Mouse (Mus musculus): Measurements from ENCODE around the gene Map1s. TPM values are rescaled to one million over a fixed set of nuclear protein-coding genes. Genes with fewer than 3 reads are reported as not detected.

The Map1s gene
- total RNA-seq, 1 experiment = 60.8 TPM

DNA sequence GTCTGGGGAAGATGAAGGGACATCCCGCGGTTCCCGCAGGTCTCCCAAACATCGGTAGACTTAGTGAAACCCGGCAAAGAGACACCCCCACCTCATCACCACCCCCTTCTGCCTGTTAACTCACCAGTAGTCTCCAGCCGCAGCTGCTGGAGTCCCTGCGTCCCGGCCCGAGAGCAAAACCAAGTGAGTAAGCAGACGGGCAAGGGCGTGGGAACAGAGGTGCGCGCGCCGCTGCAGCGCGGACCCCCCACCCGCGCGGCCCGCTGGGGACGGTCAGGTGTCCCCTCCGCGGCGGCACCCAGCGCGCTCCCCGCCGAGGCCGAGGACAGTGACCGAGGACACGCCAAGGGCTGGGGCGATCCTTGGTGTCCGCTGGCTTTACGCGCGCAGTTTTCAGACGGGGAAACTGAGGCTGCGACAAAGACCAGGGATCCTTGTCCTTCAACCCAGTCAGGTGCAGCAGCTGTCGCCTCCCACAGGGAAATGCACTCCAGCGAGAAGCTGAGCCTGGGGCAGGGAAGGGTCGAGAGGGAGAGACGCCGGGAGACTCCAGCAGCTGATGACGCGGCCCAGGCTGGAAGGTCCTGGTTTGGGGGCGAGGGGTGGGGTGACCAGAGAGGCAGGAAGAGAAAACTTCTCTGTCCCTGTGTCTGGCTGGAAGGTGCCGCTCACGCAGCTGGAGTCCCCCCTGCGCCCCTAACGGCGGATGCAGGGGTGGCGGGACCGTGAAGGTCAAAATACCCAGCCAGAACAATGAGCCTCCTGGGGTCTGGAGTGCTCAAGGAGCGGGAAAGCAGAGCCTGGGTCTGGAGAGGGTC lies 42.7 kb upstream of the Map1s start, which contains the start of gene Kcnn1:
TSS of gene Kcnn1 (minus strand) at position 435 of the 818 bp plus-strand sequence.
- H3K27ac ChIP-seq (ENCODE audit: insufficient read depth, low read depth, low read length, poor library complexity, severe bottlenecking) = no peak within 1 kb of the TSS
- DNase-seq (ENCODE audit: low read depth, low spot score) = no peak
- peak within 1 kb of the TSS; percentile 60 to 66 for H3K4me3 ChIP-seq (ENCODE audit: insufficient read depth in 1 of 2, low read depth in 1 of 2, low read length in 2 of 2, poor library complexity in 1 of 2, severe bottlenecking in 1 of 2)
- no peaks in the 10 kb centered on the region for H3K9me3 ChIP-seq (ENCODE audit: control insufficient read depth, insufficient read depth, low read depth, low read length)
- in situ Hi-C loops (cut with MboI; ENCODE audit: low sequenced_read_pairs in 2 of 2, unreplicated experiment in 2 of 2) = no loop called here
- H3K36me3 ChIP-seq (ENCODE audit: control insufficient read depth, insufficient read depth, low read length, poor library complexity, severe bottlenecking) = peaks cover 5% of the 10 kb centered on the region; the same call in 1 of the 2 replicates
- H3K9ac ChIP-seq (ENCODE audit: insufficient read depth, low read depth, low read length, poor library complexity, severe bottlenecking) = peak within 1 kb of the TSS; percentile 12; the same call in 1 of the 2 replicates
- TF ChIP-seq CHD2 (IDR thresholded peaks at IDR 0.05; ENCODE audit: low read depth, low read length) (no peak), MAFK (IDR thresholded peaks at IDR 0.05; ENCODE audit: insufficient read depth, low read depth, low read length) (no peak), HCFC1 (IDR thresholded peaks at IDR 0.05; ENCODE audit: borderline replicate concordance, insufficient read depth, low read length) (no peak), ZC3H11A (IDR thresholded peaks at IDR 0.05; ENCODE audit: borderline replicate concordance, low read depth, low read length) (no peak), ZNF384 (IDR thresholded peaks at IDR 0.05; ENCODE audit: low read depth, low read length) (no peak)
- H3K4me1 ChIP-seq (ENCODE audit: control insufficient read depth in 2 of 2, insufficient read depth in 2 of 2, low read length in 2 of 2, poor library complexity in 1 of 2) = peaks cover 2 to 28% of the 10 kb centered on the region in 2 experiments

DNA sequence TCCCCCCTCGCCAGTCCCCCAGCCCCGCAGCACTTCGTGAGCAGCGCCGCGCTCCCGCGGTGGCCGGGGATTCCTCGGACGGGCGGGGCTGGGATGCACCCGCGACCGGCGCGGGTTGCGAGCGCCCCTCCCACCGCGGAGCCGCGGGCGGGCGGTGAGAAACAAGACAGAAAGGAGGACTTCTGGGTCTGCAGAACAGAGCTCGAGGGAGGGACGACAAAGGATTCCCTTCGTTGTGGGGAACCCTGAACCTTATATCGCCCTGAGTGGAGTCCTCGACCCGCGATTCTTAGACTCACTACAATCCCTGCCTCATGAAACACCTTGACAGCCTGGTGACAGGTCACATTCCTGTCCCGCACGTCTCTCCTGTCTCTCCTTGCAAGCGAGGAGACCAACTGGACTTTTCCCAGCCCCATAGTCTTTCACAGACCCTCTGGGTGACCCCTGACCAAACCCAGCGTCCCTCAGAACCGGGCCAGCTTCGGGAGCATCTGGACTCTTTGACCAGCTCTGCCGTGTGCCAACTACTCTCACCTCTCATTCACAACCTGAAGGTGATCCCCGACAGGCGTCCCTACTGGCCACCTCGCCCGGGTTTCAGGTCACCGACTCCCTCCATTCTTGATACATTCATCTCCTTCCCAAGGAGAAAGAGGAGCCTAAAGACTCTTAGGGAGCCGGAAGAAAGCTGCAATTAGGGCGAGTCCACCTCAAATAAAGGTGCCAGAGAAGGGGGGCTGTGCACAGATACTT lies 41.6 kb upstream of the Map1s start:
- no peak for DNase-seq (ENCODE audit: low read depth, low spot score)

GRCm38 (mm10) chr8:70864712-70865221 lies 41.0 kb upstream of the Map1s start:
- H3K9me3 ChIP-seq (ENCODE audit: control insufficient read depth, insufficient read depth, low read depth, low read length) = no peaks in the 10 kb centered on the region
- H3K4me1 ChIP-seq (ENCODE audit: control insufficient read depth in 2 of 2, insufficient read depth in 2 of 2, low read length in 2 of 2, poor library complexity in 1 of 2) = peaks cover 2 to 35% of the 10 kb centered on the region in 2 experiments
- TF ChIP-seq ZNF384 (IDR thresholded peaks at IDR 0.05; ENCODE audit: low read depth, low read length) (no peak), ZC3H11A (IDR thresholded peaks at IDR 0.05; ENCODE audit: borderline replicate concordance, low read depth, low read length) (no peak), MAFK (IDR thresholded peaks at IDR 0.05; ENCODE audit: insufficient read depth, low read depth, low read length) (no peak), HCFC1 (IDR thresholded peaks at IDR 0.05; ENCODE audit: borderline replicate concordance, insufficient read depth, low read length) (no peak), CHD2 (IDR thresholded peaks at IDR 0.05; ENCODE audit: low read depth, low read length) (no peak)
- in situ Hi-C loops (cut with MboI; ENCODE audit: low sequenced_read_pairs in 2 of 2, unreplicated experiment in 2 of 2) = no loop called here
- peak overlapping the region; percentile 55 to 71 for H3K4me3 ChIP-seq (ENCODE audit: insufficient read depth in 1 of 2, low read depth in 1 of 2, low read length in 2 of 2, poor library complexity in 1 of 2, severe bottlenecking in 1 of 2)
- no peak for DNase-seq (ENCODE audit: low read depth, low spot score)
- H3K9ac ChIP-seq (ENCODE audit: insufficient read depth, low read depth, low read length, poor library complexity, severe bottlenecking) = peak overlapping the region; percentile 2
- H3K27ac ChIP-seq (ENCODE audit: insufficient read depth, low read depth, low read length, poor library complexity, severe bottlenecking) = no peak overlapping the region
- peaks cover 7% of the 10 kb centered on the region; the same call in 1 of the 2 replicates for H3K36me3 ChIP-seq (ENCODE audit: control insufficient read depth, insufficient read depth, low read length, poor library complexity, severe bottlenecking)

More for the DNA sequence above, 41.6 kb upstream of the Map1s start:
- H3K9me3 ChIP-seq (ENCODE audit: control insufficient read depth, insufficient read depth, low read depth, low read length) = no peaks in the 10 kb centered on the region
- TF ChIP-seq HCFC1 (IDR thresholded peaks at IDR 0.05; ENCODE audit: borderline replicate concordance, insufficient read depth, low read length) = no peak
- TF ChIP-seq ZC3H11A (IDR thresholded peaks at IDR 0.05; ENCODE audit: borderline replicate concordance, low read depth, low read length) = no peak
- TF ChIP-seq MAFK (IDR thresholded peaks at IDR 0.05; ENCODE audit: insufficient read depth, low read depth, low read length) = no peak
- TF ChIP-seq CHD2 (IDR thresholded peaks at IDR 0.05; ENCODE audit: low read depth, low read length) = no peak
- no peak for TF ChIP-seq ZNF384 (IDR thresholded peaks at IDR 0.05; ENCODE audit: low read depth, low read length)
- H3K4me1 ChIP-seq (ENCODE audit: control insufficient read depth in 2 of 2, insufficient read depth in 2 of 2, low read length in 2 of 2, poor library complexity in 1 of 2) = peaks cover 2 to 31% of the 10 kb centered on the region in 2 experiments
- 0 out of 2 replicates have a peak overlapping the region, but pooled peaks have one; percentile 5 for H3K9ac ChIP-seq (ENCODE audit: insufficient read depth, low read depth, low read length, poor library complexity, severe bottlenecking)
- no peak overlapping the region for H3K27ac ChIP-seq (ENCODE audit: insufficient read depth, low read depth, low read length, poor library complexity, severe bottlenecking)
- H3K36me3 ChIP-seq (ENCODE audit: control insufficient read depth, insufficient read depth, low read length, poor library complexity, severe bottlenecking) = peaks cover 7% of the 10 kb centered on the region; the same call in 1 of the 2 replicates
- H3K4me3 ChIP-seq (ENCODE audit: insufficient read depth in 1 of 2, low read depth in 1 of 2, low read length in 2 of 2, poor library complexity in 1 of 2, severe bottlenecking in 1 of 2) = peak overlapping the region; percentile 11 to 66; a peak in 3 of 4 replicates
- in situ Hi-C loops (cut with MboI; ENCODE audit: low sequenced_read_pairs in 2 of 2, unreplicated experiment in 2 of 2) = no loop called here

DNA sequence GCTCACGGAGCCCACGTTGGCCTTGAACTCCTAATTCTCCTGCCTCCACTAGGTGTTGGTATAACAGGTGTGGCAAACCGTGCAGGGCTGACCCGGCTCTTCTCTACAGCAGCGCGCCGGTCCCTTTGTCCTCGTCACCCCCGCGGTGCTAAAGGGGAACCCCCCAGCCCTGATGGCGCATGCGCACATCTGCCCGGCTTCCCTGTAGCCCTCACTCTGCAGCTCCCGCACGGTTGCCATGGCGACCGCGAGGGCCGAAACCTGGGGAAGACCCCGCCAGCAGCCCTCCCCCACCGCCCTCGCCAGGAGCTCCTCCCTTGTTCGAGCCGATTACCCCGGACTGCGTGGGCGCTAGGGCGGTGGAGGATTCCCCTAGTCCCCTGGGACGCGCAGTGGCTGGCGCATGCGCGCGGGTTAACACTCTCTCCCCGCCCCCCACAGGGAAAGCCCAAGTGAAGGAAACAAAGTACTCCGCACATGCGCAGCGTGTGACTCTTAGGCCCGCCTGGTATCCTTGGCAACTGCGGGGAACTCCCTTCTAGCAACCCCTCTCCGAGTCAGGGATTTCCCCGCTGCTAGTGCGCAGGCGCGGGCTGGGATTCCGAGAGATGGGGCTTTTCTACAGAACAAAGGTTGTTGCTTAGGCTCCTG lies 40.3 kb upstream of the Map1s start:
- Histone ChIP-seq H3K9me3 (ENCODE audit: control insufficient read depth, insufficient read depth, low read depth, low read length) (no peaks in the 10 kb centered on the region), H3K36me3 (ENCODE audit: control insufficient read depth, insufficient read depth, low read length, poor library complexity, severe bottlenecking) (peaks cover 7% of the 10 kb centered on the region; the same call in 1 of the 2 replicates), H3K4me3 (ENCODE audit: insufficient read depth in 1 of 2, low read depth in 1 of 2, low read length in 2 of 2, poor library complexity in 1 of 2, severe bottlenecking in 1 of 2) (peak overlapping the region; percentile 55 to 71), H3K9ac (ENCODE audit: insufficient read depth, low read depth, low read length, poor library complexity, severe bottlenecking) (peak overlapping the region; percentile 74), H3K27ac (ENCODE audit: insufficient read depth, low read depth, low read length, poor library complexity, severe bottlenecking) (peak overlapping the region; percentile 54), H3K4me1 (ENCODE audit: control insufficient read depth in 2 of 2, insufficient read depth in 2 of 2, low read length in 2 of 2, poor library complexity in 1 of 2) (peaks cover 2 to 37% of the 10 kb centered on the region in 2 experiments)
- peak; percentile 100 for DNase-seq (ENCODE audit: low read depth, low spot score)
- in situ Hi-C loops (cut with MboI; ENCODE audit: low sequenced_read_pairs in 2 of 2, unreplicated experiment in 2 of 2) = no loop called here
- TF ChIP-seq HCFC1 (IDR thresholded peaks at IDR 0.05; ENCODE audit: borderline replicate concordance, insufficient read depth, low read length) = no peak
- no peak for TF ChIP-seq ZC3H11A (IDR thresholded peaks at IDR 0.05; ENCODE audit: borderline replicate concordance, low read depth, low read length)
- TF ChIP-seq CHD2 (IDR thresholded peaks at IDR 0.05; ENCODE audit: low read depth, low read length) = no peak
- no peak for TF ChIP-seq MAFK (IDR thresholded peaks at IDR 0.05; ENCODE audit: insufficient read depth, low read depth, low read length)
- TF ChIP-seq ZNF384 (IDR thresholded peaks at IDR 0.05; ENCODE audit: low read depth, low read length) = peak; percentile 64

Data from ES-E14 (cell line).